Mouse (Mus musculus): Measurements from ENCODE around the gene Asf1a. TPM values are rescaled to one million over a fixed set of nuclear protein-coding genes. Genes with fewer than 3 reads are reported as not detected.
A peak's percentile ranks its signal among the peaks of the same experiment; 100 is the strongest.

Asf1a gene
- polyA plus RNA-seq, 1 experiment from 2014 or later, result 169 TPM

DNA sequence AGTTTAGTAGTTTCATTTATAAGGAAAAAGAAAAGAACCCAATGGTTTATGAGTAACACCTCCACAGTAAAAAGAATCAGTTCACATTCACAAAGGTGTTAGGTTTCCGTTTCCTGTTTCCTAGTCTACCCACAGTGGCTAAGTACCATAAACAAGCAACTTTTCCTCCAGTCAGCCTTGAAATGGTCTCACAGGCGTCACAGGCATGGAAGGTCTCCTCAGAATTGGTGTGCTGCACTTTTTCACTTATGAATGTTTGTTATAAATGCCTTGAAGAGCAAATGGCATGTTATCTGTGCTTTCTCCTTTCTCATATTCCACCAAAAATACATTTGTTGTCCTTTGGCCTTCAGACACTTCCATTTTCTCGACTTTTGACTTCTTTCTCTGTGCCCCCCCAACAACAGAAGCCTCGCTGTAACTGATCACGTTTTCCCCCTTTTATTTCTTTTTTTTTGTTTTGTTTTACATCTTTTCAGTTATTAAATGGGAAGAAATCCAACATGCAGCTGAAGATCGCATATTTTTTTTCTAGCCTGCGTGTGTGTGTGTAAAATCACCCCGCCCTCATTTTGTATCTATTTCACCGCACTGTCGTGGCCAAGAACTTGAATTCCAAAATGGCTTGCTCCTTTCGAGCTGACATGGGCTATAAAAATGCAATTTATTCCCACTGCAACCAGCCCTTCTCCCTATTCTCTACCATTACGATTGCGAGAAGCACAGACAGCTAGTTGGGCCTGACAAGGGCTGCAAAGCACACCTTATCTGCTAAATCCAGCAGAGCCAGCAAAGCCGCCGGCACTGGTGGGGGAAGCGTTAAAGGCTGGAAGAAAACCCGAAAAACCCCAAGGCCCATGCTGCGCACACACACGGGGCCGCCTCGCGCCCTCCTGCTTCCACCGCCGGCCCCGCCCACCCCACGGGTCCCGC, 547 bp upstream of the Asf1a start:
- Histone ChIP-seq H3K27ac (replicated peaks; ENCODE audit: low read depth, low read length) (peak overlapping the region; percentile 74), H3K36me3 (ENCODE audit: control insufficient read depth, insufficient read depth, low read length) (no peaks in the 10 kb centered on the region), H3K9me3 (ENCODE audit: control insufficient read depth, low read length) (no peaks in the 10 kb centered on the region), H3K4me2 (ENCODE audit: low read depth, severe bottlenecking) (peak overlapping the region; percentile 66), H3K9ac (ENCODE audit: low read length) (peak overlapping the region; percentile 58), H3K27me3 (ENCODE audit: control insufficient read depth, insufficient read depth, low read length) (no peaks in the 10 kb centered on the region), H3K4me1 (ENCODE audit: control insufficient read depth, insufficient read depth, low read length) (0 out of 2 replicates have a peak, but pooled peaks cover 8% of the 10 kb centered on the region), H3K4me3 (ENCODE audit: low read depth, low read length) (peak overlapping the region; percentile 90)
- WGBS, result 6% methylated on average over 27 of the region's 27 CpGs
- peak; percentile 35 for DNase-seq (ENCODE audit: low spot score)
- peak; percentile 93 for ATAC-seq (ENCODE audit: insufficient number of reproducible peaks, low FRiP score, low TSS enrichment, low read depth)

DNA sequence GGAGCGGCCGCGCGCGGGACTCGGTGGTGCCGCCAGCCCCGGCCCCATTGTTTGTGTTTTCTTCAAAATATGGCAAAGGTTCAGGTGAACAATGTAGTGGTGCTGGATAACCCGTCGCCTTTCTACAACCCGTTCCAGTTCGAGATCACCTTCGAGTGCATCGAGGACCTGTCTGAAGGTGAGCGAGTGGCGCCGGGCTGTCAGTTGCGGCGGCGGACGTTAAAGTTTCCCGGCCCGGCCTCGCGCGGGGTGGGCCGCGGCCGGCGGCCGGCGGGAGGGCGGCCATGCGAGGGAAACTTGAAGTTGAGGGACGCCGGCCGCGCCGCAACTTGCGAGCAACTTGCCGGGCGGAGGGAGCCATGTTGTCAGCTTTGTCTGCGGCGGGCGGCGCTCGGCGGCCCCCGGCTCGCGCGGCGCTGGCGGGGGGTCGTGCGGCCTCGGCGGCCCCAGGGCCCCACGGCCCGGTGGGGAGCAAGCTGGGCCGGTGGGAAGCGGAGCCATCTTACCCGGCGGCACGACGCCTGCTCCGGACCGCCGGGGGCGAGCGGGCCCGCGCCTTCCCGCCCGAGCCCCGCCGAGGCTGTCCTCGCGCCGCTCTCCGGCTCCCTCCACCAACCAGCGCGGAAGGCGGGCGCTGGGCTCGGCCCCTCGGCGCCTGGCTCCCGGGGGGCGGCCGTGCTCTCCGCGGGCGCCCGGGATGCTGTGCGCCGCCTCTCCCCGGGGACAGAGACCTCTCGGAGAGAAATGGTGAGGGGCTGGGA, 744 bp downstream of the Asf1a start:
- peak; percentile 60 for DNase-seq (ENCODE audit: low spot score)
- Histone ChIP-seq H3K4me1 (ENCODE audit: control insufficient read depth, insufficient read depth, low read length) (0 out of 2 replicates have a peak, but pooled peaks cover 8% of the 10 kb centered on the region), H3K4me2 (ENCODE audit: low read depth, severe bottlenecking) (peak overlapping the region; percentile 46), H3K36me3 (ENCODE audit: control insufficient read depth, insufficient read depth, low read length) (no peaks in the 10 kb centered on the region), H3K9ac (ENCODE audit: low read length) (peak overlapping the region; percentile 99), H3K4me3 (ENCODE audit: low read depth, low read length) (peak overlapping the region; percentile 90), H3K9me3 (ENCODE audit: control insufficient read depth, low read length) (no peaks in the 10 kb centered on the region), H3K27ac (replicated peaks; ENCODE audit: low read depth, low read length) (peak overlapping the region; percentile 99), H3K27me3 (ENCODE audit: control insufficient read depth, insufficient read depth, low read length) (no peaks in the 10 kb centered on the region)
- under 1% methylated on average over 94 of the region's 99 CpGs for WGBS
- peak; percentile 4 for ATAC-seq (ENCODE audit: insufficient number of reproducible peaks, low FRiP score, low TSS enrichment, low read depth)

DNA sequence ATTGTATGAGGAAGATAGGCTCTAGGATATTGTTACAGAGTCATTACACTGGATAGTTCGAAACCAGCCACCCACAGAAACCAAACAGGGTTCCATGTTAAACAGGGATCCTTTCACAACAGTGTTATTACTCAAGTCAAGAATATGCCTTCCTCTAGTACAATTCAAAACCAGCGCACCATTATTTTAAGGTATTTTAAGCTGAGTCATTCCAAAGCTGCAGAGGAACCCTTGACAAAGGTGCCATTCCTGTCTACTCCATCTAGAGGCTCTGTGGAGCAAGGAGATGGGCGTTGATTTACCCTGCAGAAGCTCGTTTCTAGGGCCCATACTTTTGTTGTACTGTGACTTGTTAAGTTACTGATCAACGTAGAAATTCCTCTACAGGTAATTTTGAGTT, 2.3 kb downstream of the Asf1a start:
- Histone ChIP-seq H3K4me2 (ENCODE audit: low read depth, severe bottlenecking) (peak overlapping the region; percentile 37), H3K27ac (replicated peaks; ENCODE audit: low read depth, low read length) (no peak overlapping the region), H3K4me3 (ENCODE audit: low read depth, low read length) (0 out of 2 replicates have a peak overlapping the region, but pooled peaks have one; percentile 10), H3K27me3 (ENCODE audit: control insufficient read depth, insufficient read depth, low read length) (no peaks in the 10 kb centered on the region), H3K9me3 (ENCODE audit: control insufficient read depth, low read length) (no peaks in the 10 kb centered on the region), H3K4me1 (ENCODE audit: control insufficient read depth, insufficient read depth, low read length) (0 out of 2 replicates have a peak, but pooled peaks cover 8% of the 10 kb centered on the region), H3K36me3 (ENCODE audit: control insufficient read depth, insufficient read depth, low read length) (peaks cover 2% of the 10 kb centered on the region; the same call in 1 of the 2 replicates), H3K9ac (ENCODE audit: low read length) (no peak overlapping the region)
- ATAC-seq (ENCODE audit: insufficient number of reproducible peaks, low FRiP score, low TSS enrichment, low read depth) (no peak), DNase-seq (ENCODE audit: low spot score) (no peak)
- WGBS, result 63% methylated on average over 5 of the region's 5 CpGs

DNA sequence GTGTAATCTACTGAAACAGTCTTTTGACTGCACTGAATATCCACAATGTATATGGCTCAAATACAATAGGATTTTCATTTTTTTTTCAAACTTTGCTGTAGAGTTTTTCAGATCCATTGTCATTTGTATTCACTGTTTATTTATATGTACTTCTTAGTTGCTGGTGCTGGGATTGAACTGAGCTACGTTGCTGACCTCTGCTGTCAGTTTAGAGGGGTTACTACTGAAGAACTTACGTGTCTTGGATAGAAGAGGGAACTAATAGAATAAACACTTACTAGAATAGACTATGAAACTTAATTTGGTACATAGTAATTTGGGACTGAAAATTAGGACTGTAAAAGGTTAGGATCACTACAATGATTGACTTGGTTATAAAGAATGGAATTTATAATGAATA, 8.8 kb downstream of the Asf1a start:
- DNase-seq (ENCODE audit: low spot score), result no peak
- Histone ChIP-seq H3K27ac (replicated peaks; ENCODE audit: low read depth, low read length) (no peak overlapping the region), H3K4me2 (ENCODE audit: low read depth, severe bottlenecking) (no peak overlapping the region), H3K9ac (ENCODE audit: low read length) (no peak overlapping the region), H3K4me3 (ENCODE audit: low read depth, low read length) (no peak overlapping the region), H3K4me1 (ENCODE audit: control insufficient read depth, insufficient read depth, low read length) (no peaks in the 10 kb centered on the region), H3K9me3 (ENCODE audit: control insufficient read depth, low read length) (no peaks in the 10 kb centered on the region), H3K36me3 (ENCODE audit: control insufficient read depth, insufficient read depth, low read length) (peaks cover 11% of the 10 kb centered on the region; the same call in 1 of the 2 replicates), H3K27me3 (ENCODE audit: control insufficient read depth, insufficient read depth, low read length) (no peaks in the 10 kb centered on the region)
- no peak for ATAC-seq (ENCODE audit: insufficient number of reproducible peaks, low FRiP score, low TSS enrichment, low read depth)
- WGBS, result 83% methylated on average over 2 of the region's 2 CpGs

DNA sequence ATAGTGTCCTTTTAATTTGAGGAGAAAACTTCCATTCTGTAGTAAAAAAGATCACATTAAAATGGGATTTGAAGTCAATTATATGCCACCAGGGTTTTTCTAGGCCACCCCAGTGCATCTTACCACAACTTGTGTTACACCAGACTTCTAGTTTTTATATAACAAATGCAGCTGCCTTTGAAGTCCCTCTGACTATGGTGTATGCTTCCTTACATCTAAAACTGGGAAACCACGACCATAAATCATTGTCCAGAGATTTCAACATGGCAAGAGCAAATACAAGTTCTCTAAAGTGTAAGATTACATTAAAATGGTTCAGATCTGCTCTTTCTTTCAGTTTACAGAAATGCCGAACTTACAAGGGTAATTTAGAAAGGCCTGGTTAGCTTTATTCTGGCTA, 11.7 kb downstream of the Asf1a start:
- H3K9ac ChIP-seq (ENCODE audit: low read length), result no peak overlapping the region
- 84% methylated on average over 2 of the region's 2 CpGs for WGBS
- no peak overlapping the region for H3K27ac ChIP-seq (replicated peaks; ENCODE audit: low read depth, low read length)
- ATAC-seq (ENCODE audit: insufficient number of reproducible peaks, low FRiP score, low TSS enrichment, low read depth) (no peak), DNase-seq (ENCODE audit: low spot score) (no peak)
- H3K9me3 ChIP-seq (ENCODE audit: control insufficient read depth, low read length), result no peaks in the 10 kb centered on the region
- H3K4me2 ChIP-seq (ENCODE audit: low read depth, severe bottlenecking), result no peak overlapping the region
- H3K4me3 ChIP-seq (ENCODE audit: low read depth, low read length), result no peak overlapping the region
- H3K27me3 ChIP-seq (ENCODE audit: control insufficient read depth, insufficient read depth, low read length), result no peaks in the 10 kb centered on the region
- no peaks in the 10 kb centered on the region for H3K4me1 ChIP-seq (ENCODE audit: control insufficient read depth, insufficient read depth, low read length)
- H3K36me3 ChIP-seq (ENCODE audit: control insufficient read depth, insufficient read depth, low read length), result peaks cover 12% of the 10 kb centered on the region; the same call in 1 of the 2 replicates

DNA sequence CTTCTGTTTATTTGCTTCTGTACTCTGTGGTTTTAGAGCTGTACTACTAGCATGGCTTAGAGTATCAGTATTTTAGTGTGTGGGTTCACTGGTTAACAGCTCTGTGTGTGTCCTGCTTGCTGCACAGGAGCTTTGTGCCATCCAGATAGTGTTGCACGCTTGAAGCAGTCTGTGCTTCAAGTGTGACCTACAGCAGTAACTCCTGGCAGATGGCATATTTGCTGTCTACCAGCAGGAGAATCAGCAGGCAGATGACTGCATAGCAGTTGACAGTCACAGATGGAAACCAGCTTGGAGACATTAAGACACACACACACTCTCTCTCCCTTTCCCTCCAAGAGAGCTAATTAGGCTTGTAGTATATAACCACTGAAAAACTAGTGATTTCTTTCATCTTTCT, 15.6 kb downstream of the Asf1a start:
- WGBS, result 94% methylated on average over 1 of the region's 1 CpGs
- Histone ChIP-seq H3K4me3 (ENCODE audit: low read depth, low read length) (no peak overlapping the region), H3K27me3 (ENCODE audit: control insufficient read depth, insufficient read depth, low read length) (no peaks in the 10 kb centered on the region), H3K4me2 (ENCODE audit: low read depth, severe bottlenecking) (no peak overlapping the region), H3K9me3 (ENCODE audit: control insufficient read depth, low read length) (no peaks in the 10 kb centered on the region), H3K4me1 (ENCODE audit: control insufficient read depth, insufficient read depth, low read length) (no peaks in the 10 kb centered on the region), H3K9ac (ENCODE audit: low read length) (no peak overlapping the region), H3K27ac (replicated peaks; ENCODE audit: low read depth, low read length) (no peak overlapping the region), H3K36me3 (ENCODE audit: control insufficient read depth, insufficient read depth, low read length) (peaks cover 15% of the 10 kb centered on the region; the same call in 1 of the 2 replicates)
- ATAC-seq (ENCODE audit: insufficient number of reproducible peaks, low FRiP score, low TSS enrichment, low read depth) (no peak), DNase-seq (ENCODE audit: low spot score) (peak; percentile 17)

DNA sequence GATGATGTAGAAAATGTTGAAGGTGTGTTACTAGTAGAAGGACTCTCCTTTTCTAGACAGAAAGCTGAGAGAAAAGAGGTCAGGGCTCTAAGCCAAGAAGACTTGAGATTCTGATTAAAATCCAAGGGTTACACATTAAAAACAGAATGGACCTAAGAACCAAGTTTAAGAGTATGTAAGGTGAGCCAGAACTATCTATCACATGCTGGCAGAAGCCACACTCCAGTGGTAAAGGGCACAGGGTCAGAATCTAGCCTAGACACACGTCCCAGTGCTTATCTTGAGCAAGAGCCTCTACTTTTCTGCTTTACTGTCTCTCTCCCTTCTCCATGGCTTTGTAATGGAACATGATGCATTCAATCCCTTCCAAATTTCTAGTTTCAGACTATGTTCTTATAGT, 17.4 kb downstream of the Asf1a start:
- ATAC-seq (ENCODE audit: insufficient number of reproducible peaks, low FRiP score, low TSS enrichment, low read depth), result no peak

DNA sequence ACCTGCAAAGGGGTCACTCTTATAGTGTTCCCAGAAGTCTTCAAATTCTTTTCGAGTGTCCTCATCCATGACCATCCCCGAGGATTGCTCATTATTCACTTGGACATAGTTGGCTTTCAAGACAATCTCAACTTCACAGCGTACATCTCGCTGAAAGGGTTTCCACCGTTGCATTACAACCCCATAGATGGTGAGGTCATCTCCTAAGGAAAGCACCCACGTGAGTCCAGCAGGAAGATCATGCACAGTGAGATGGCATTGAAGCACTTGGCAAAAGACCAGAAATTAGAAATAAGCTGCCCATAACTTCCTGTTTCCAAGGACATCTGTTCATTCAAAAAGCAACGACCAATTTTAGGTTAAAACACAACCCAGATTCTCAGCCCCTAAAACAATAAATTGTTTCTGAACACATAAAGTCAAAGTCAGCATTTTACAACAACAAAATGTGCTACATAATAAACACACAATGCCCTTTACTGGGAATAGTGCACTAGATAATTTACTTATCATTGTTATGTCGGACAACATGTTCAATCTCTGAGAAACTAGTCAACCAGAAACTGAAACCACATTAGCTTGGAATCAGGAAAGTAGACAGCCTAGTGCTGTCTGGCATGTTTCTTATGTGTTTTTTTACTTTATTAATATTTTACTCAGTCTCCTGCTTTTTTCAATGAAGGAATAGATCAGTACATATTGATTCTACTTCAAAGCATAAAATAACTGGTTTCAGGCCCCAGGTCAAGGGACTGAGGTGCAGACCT, 19.5 kb downstream of the Asf1a start:
- DNase-seq (ENCODE audit: low spot score) (peak; percentile 12), ATAC-seq (ENCODE audit: insufficient number of reproducible peaks, low FRiP score, low TSS enrichment, low read depth) (no peak)
- H3K9me3 ChIP-seq (ENCODE audit: control insufficient read depth, low read length), result no peaks in the 10 kb centered on the region
- H3K4me1 ChIP-seq (ENCODE audit: control insufficient read depth, insufficient read depth, low read length), result no peaks in the 10 kb centered on the region
- no peak overlapping the region for H3K4me3 ChIP-seq (ENCODE audit: low read depth, low read length)
- H3K36me3 ChIP-seq (ENCODE audit: control insufficient read depth, insufficient read depth, low read length), result peaks cover 8% of the 10 kb centered on the region; the same call in 1 of the 2 replicates
- no peak overlapping the region for H3K9ac ChIP-seq (ENCODE audit: low read length)
- H3K4me2 ChIP-seq (ENCODE audit: low read depth, severe bottlenecking), result no peak overlapping the region
- no peaks in the 10 kb centered on the region for H3K27me3 ChIP-seq (ENCODE audit: control insufficient read depth, insufficient read depth, low read length)
- 93% methylated on average over 8 of the region's 8 CpGs for WGBS
- no peak overlapping the region for H3K27ac ChIP-seq (replicated peaks; ENCODE audit: low read depth, low read length)

More for the DNA sequence above, 17.4 kb downstream of the Asf1a start:
- H3K9ac ChIP-seq (ENCODE audit: low read length), result no peak overlapping the region
- H3K36me3 ChIP-seq (ENCODE audit: control insufficient read depth, insufficient read depth, low read length), result peaks cover 11% of the 10 kb centered on the region; the same call in 1 of the 2 replicates
- H3K27ac ChIP-seq (replicated peaks; ENCODE audit: low read depth, low read length), result no peak overlapping the region
- DNase-seq (ENCODE audit: low spot score), result peak; percentile 1
- no peaks in the 10 kb centered on the region for H3K27me3 ChIP-seq (ENCODE audit: control insufficient read depth, insufficient read depth, low read length)
- WGBS, result 90% methylated on average over 1 of the region's 1 CpGs
- H3K4me3 ChIP-seq (ENCODE audit: low read depth, low read length), result no peak overlapping the region
- no peaks in the 10 kb centered on the region for H3K9me3 ChIP-seq (ENCODE audit: control insufficient read depth, low read length)
- H3K4me2 ChIP-seq (ENCODE audit: low read depth, severe bottlenecking), result no peak overlapping the region
- H3K4me1 ChIP-seq (ENCODE audit: control insufficient read depth, insufficient read depth, low read length), result no peaks in the 10 kb centered on the region
